Mouse (Mus musculus): ENCODE results near the gene Phpt1. TPM values are rescaled to one million over a fixed set of nuclear protein-coding genes. Genes with fewer than 3 reads are reported as not detected.

The Phpt1 gene
- polyA plus RNA-seq, 1 experiment, result 186 TPM

GRCm38 (mm10) chr2:25551186-25551585 lies 23.8 kb downstream of the Phpt1 start:
- Histone ChIP-seq H3K4me1 (ENCODE audit: control insufficient read depth, insufficient read depth, low read length) (peaks cover 1% of the 10 kb centered on the region; the same call in 1 of the 2 replicates), H3K4me3 (replicated peaks; ENCODE audit: insufficient read depth, low read depth, low read length) (no peak overlapping the region), H3K27me3 (ENCODE audit: control insufficient read depth, insufficient read depth, low read length) (no peaks in the 10 kb centered on the region), H3K27ac (ENCODE audit: insufficient read depth, low read length) (no peak overlapping the region)
- 25% methylated on average over 5 of the region's 5 CpGs for whole genome bisulfite sequencing
- peak; percentile 70 to 73 for DNase-seq
- no peak for TF ChIP-seq POLR2A (IDR thresholded peaks at IDR 0.05; ENCODE audit: borderline replicate concordance, insufficient read depth, low read length)
- TF ChIP-seq CTCF (IDR thresholded peaks at IDR 0.05; ENCODE audit: borderline replicate concordance, insufficient read depth, low read depth, low read length), result peak; percentile 83

DNA sequence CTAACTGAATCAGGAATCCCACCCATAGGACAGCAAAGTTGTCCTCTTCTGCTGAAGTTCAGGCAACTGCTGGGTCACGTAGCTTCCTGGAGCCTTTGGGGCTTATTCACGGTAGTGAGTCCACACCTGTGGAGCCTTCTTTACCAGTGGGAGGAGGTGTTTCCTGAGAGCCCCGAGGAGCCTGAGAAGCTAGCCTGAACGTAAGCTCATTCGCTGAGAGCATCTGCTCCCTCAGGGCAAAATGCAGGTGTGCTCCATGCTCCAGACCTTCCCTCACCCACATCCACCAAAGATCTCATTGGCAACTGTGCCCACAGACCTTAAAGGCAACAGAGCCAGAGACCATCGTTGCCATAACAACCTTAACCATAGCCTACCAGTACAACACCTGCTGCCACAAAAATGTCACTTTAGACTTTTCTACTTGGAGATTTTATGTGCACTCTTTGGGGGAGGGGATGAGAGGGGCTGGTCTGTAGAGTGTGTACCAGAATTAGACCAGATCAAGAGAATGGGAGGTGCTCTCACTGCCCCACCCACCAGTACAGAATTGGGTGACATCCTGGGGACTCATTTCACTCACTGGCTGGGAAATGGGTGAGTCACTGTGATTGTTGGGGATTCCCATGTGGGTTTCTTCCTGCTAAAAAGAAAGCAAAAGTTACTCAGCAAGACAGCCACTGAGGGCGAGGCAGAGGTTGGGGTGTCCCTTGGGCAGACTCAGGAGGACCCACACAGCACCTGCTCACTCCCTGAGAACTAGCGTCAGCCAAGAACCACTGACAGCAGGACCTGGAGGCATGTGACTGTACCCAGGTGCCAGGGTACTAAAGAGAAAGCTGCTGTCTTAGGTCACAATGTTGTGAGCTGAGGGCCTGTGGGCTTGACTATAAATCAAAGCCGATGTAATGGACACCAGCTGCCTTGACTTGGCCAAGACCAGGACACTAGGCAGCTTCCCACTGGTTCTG lies 25.7 kb downstream of the Phpt1 start:
- H3K4me3 ChIP-seq (replicated peaks; ENCODE audit: insufficient read depth, low read depth, low read length), result no peak overlapping the region
- no peaks in the 10 kb centered on the region for H3K27me3 ChIP-seq (ENCODE audit: control insufficient read depth, insufficient read depth, low read length)
- peak in 1 of 2 experiments; percentile 7 for DNase-seq
- no peak overlapping the region for H3K27ac ChIP-seq (ENCODE audit: insufficient read depth, low read length)
- WGBS, result 73% methylated on average over 9 of the region's 9 CpGs
- H3K4me1 ChIP-seq (ENCODE audit: control insufficient read depth, insufficient read depth, low read length), result 0 out of 2 replicates have a peak, but pooled peaks cover 3% of the 10 kb centered on the region
- TF ChIP-seq POLR2A (IDR thresholded peaks at IDR 0.05; ENCODE audit: borderline replicate concordance, insufficient read depth, low read length), result no peak
- no peak for TF ChIP-seq CTCF (IDR thresholded peaks at IDR 0.05; ENCODE audit: borderline replicate concordance, insufficient read depth, low read depth, low read length)

DNA sequence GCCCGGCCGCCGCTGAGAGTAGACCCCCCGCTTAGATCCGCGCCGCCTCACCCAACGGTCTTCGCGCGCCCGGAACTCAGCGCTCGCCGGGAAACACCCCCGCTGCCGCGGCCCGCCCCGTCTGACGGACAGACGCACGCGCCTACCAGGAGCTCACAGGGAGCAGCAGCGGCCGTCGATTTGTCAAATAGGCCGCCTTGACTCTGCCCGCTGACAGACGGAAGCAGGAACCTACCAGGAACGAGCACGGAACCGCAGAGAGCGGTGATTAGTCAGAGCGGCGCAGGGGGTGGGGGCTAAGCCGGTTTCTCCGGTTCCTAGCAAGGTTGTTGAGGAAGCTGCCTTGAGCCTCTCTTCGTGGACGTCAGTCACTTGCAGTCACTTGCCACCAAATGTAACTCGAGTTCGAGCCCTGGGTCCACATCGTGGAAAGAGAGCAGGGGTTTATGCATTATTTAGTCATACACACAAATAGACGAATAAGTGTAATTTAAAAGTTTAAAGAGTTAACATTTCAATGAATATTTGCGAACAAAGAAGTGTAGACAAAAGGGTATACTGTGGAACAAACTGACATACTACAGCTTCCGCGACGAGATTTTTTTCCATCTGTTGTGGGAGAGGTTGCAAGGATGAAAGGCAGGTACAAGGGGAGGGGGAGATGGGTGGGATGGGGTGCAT lies 28.1 kb downstream of the Phpt1 start, which contains the start of gene Traf2:
TSS of gene Traf2 (minus strand) at position 130 of the 681 bp plus-strand sequence.
- peak; percentile 98 to 99 for DNase-seq
- H3K4me1 ChIP-seq (ENCODE audit: control insufficient read depth, insufficient read depth, low read length), result 0 out of 2 replicates have a peak, but pooled peaks cover 3% of the 10 kb centered on the region
- TF ChIP-seq CTCF (IDR thresholded peaks at IDR 0.05; ENCODE audit: borderline replicate concordance, insufficient read depth, low read depth, low read length), result no peak
- peak; percentile 21; the same call in 1 of the 2 replicates for TF ChIP-seq POLR2A (IDR thresholded peaks at IDR 0.05; ENCODE audit: borderline replicate concordance, insufficient read depth, low read length)
- H3K27ac ChIP-seq (ENCODE audit: insufficient read depth, low read length), result no peak within 1 kb of the TSS
- 3% methylated on average over 48 of the region's 48 CpGs for WGBS
- H3K27me3 ChIP-seq (ENCODE audit: control insufficient read depth, insufficient read depth, low read length), result no peaks in the 10 kb centered on the region
- peak within 1 kb of the TSS; percentile 71 for H3K4me3 ChIP-seq (replicated peaks; ENCODE audit: insufficient read depth, low read depth, low read length)

DNA sequence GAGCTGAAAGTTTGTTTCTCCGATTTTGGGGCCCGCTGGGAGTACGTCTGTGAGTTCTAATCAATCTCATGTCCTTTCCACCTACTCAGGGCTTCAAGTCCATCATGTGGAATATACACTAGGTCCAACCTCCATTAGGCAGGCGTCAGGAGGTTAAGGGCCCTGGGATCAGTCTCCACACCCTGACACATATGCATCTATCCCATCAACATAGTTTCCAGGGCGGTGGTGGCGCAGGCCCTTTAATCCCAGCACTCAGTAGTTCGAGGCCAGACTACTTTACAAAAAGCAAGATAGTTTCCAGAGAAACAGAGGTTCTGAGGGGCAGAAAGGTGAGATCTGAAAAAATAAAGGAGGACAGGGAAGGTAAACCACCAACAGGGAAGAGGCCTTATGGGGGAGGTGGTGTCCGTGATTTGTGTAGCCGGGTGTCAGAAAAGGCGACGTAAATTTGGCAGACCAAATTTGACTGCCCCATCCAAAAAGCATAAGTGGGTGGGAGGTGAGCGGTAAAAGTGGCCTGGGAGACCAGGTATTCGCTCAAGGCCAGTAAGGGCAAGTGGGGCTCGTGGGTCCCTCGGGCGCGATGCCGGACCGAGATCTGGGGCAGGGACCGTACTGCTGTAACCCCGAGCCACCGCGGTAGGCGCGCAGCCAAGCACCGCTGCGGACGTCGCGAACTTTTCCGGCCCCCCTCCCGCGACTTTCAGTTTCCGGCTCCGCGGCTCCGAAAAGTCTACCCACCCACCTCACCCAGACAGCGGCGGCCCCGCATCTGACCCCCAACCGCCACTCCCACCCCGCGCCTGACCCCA lies 28.8 kb downstream of the Phpt1 start:
- WGBS, result 9% methylated on average over 42 of the region's 43 CpGs
- DNase-seq, result no peak
- no peaks in the 10 kb centered on the region for H3K27me3 ChIP-seq (ENCODE audit: control insufficient read depth, insufficient read depth, low read length)
- TF ChIP-seq POLR2A (IDR thresholded peaks at IDR 0.05; ENCODE audit: borderline replicate concordance, insufficient read depth, low read length), result no peak
- H3K4me1 ChIP-seq (ENCODE audit: control insufficient read depth, insufficient read depth, low read length), result 0 out of 2 replicates have a peak, but pooled peaks cover 6% of the 10 kb centered on the region
- H3K4me3 ChIP-seq (replicated peaks; ENCODE audit: insufficient read depth, low read depth, low read length), result peak overlapping the region; percentile 71
- no peak overlapping the region for H3K27ac ChIP-seq (ENCODE audit: insufficient read depth, low read length)

DNA sequence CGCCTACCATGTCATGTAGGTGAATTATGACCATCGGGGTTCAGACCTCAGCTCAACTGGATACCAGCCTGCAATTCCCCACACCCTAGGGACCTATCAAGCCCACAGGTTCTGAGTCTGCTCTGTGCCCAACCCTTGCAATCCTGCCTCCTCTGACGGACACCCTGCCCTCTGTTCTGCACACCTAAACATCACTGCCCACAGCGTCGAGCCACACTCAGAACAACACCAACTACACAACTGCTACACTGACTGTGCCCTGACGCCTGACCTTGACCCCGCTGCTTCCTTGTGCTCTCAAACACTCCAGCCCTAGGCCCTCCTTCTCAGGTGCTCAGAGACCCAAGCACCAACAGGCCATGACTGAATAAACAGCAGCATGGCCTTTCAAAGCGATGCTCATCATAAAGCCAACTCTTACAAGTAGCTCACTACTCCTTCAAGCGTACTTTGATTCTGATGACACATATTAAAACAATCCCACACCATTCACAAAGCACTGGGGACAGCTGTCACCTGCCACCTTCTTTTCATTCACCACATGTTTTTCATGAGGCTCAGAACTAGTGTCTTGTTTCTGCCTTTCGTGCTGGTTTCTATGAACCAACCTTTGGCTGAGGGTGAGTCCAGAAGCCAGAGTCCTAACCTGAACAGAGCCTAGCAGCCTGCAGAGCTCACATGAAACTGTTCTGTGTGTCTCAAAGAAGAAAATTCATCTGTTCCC lies 33.2 kb downstream of the Phpt1 start:
- WGBS, result 91% methylated on average over 10 of the region's 10 CpGs

DNA sequence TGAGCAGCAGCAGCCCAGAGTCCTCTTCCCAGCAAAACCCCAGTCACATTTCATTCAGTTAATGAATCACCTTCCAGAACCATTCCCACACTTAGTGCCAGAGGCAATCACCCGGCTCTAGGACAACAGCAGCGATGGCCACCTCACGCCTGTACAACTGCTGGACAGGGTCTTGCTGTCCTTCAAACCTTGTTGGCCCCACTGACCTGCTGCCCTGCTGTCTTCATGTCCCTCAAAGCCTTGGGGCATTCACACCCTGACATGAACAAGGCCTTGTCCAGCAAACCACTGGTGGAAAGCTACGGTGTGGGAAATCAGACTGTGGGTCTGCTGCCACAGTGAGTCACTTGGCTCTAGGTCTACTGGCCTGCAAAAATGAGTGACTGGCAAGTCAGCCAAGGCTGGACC lies 34.5 kb downstream of the Phpt1 start:
- no peaks in the 10 kb centered on the region for H3K27me3 ChIP-seq (ENCODE audit: control insufficient read depth, insufficient read depth, low read length)
- DNase-seq, result no peak

More for the DNA sequence above, 33.2 kb downstream of the Phpt1 start:
- no peak overlapping the region for H3K27ac ChIP-seq (ENCODE audit: insufficient read depth, low read length)
- no peaks in the 10 kb centered on the region for H3K27me3 ChIP-seq (ENCODE audit: control insufficient read depth, insufficient read depth, low read length)
- H3K4me3 ChIP-seq (replicated peaks; ENCODE audit: insufficient read depth, low read depth, low read length), result no peak overlapping the region
- TF ChIP-seq CTCF (IDR thresholded peaks at IDR 0.05; ENCODE audit: borderline replicate concordance, insufficient read depth, low read depth, low read length) (no peak), POLR2A (IDR thresholded peaks at IDR 0.05; ENCODE audit: borderline replicate concordance, insufficient read depth, low read length) (no peak)
- no peak for DNase-seq
- H3K4me1 ChIP-seq (ENCODE audit: control insufficient read depth, insufficient read depth, low read length), result peaks cover 6% of the 10 kb centered on the region; the same call in 1 of the 2 replicates

More for the DNA sequence above, 34.5 kb downstream of the Phpt1 start:
- Histone ChIP-seq H3K27ac (ENCODE audit: insufficient read depth, low read length) (no peak overlapping the region), H3K4me1 (ENCODE audit: control insufficient read depth, insufficient read depth, low read length) (peaks cover 6% of the 10 kb centered on the region; the same call in 1 of the 2 replicates), H3K4me3 (replicated peaks; ENCODE audit: insufficient read depth, low read depth, low read length) (no peak overlapping the region)
- TF ChIP-seq CTCF (IDR thresholded peaks at IDR 0.05; ENCODE audit: borderline replicate concordance, insufficient read depth, low read depth, low read length) (no peak), POLR2A (IDR thresholded peaks at IDR 0.05; ENCODE audit: borderline replicate concordance, insufficient read depth, low read length) (no peak)
- WGBS, result 89% methylated on average over 4 of the region's 4 CpGs

All from cerebellum, adult 2 months (tissue).